ENCODE assay signal across 19 mouse cellular contexts in the genomic region with DNA sequence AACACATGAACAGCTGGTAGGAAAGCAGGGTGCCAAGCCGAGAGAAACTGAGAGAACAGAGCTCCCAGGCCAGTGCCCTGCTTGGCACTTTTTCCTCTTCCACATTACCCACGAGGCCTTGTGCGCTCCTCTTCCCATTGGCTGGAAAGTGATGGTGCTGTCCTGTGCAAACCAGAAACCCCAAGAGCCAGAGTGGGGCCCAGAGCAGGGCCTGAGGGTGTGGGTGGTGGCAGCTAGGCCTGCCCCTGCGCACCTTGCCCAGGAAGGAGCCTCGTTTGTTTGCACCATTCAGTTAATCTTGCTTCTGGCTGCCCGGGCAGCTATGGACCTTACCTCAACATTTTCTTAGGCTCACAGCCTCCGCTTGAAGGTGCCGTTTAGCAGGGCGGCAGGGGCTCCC.
A peak's percentile ranks its signal among the peaks of the same experiment; 100 is the strongest.
DNase-seq lines count a peak whose midpoint lies in the region; ATAC-seq and TF ChIP-seq lines count a peak whose summit lies in the region.
"Had no signal": no experiment of that assay in that cellular context is flagged by ENCODE, and none has a peak within 500 bp of the region (broad histone marks: within the 10 kb centered on the region; RNA-seq: fewer than 3 reads in every experiment).

No protein-coding gene starts in this region.

- no peak for DNase-seq in hindbrain, embryonic 10.5 days (ENCODE audit: low spot score)
- DNase-seq in stomach, postnatal 0 days (ENCODE audit: low spot score) = peak; percentile 59
- no peak for DNase-seq in cerebellum, adult 2 months
- DNase-seq: adrenal gland, postnatal 14 days; cerebellum, adult 11-12 months; cerebellum, postnatal 10 days; gastrocnemius, postnatal 10 days; heart, adult 18-20 months; heart, postnatal 4 days had no signal

- no peak for ATAC-seq in hindbrain, embryonic 16.5 days
- ATAC-seq in embryonic facial prominence, embryonic 12.5 days (ENCODE audit: insufficient number of reproducible peaks, insufficient read depth, low FRiP score, low TSS enrichment) = no peak
- no peak for ATAC-seq in limb, embryonic 12.5 days (ENCODE audit: insufficient number of reproducible peaks, insufficient read depth, low FRiP score, low TSS enrichment, low read depth)
- peak; percentile 69 for ATAC-seq in stomach, postnatal 0 days (ENCODE audit: low FRiP score, low TSS enrichment)
- no peak for ATAC-seq in erythroblast, adult 5-6 weeks (replicated peaks; ENCODE audit: low FRiP score, poor library complexity, severe bottlenecking)
- ATAC-seq: activated CD4-positive, CD25-positive, alpha-beta regulatory T cell, adult 4 months; forebrain, embryonic 14.5 days; inflammation-experienced regulatory T-cells, adult 6 months; Patski had no signal

- no peak overlapping the region for H3K4me3 ChIP-seq in hindbrain, embryonic 10.5 days
- H3K4me3 ChIP-seq in hindbrain, embryonic 16.5 days (ENCODE audit: low read length) = no peak overlapping the region
- no peak overlapping the region for H3K4me3 ChIP-seq in embryonic facial prominence, embryonic 12.5 days
- no peak overlapping the region for H3K4me3 ChIP-seq in limb, embryonic 12.5 days (replicated peaks)
- no peak overlapping the region for H3K4me3 ChIP-seq in stomach, postnatal 0 days (ENCODE audit: low read depth, low read length)
- no peak overlapping the region for H3K4me3 ChIP-seq in cerebellum, adult 2 months (replicated peaks; ENCODE audit: insufficient read depth, low read depth, low read length)
- H3K4me3 ChIP-seq: heart, embryonic 10.5 days; hindbrain, embryonic 15.5 days had no signal

- H3K9ac ChIP-seq in hindbrain, embryonic 16.5 days (ENCODE audit: low read depth, low read length) = no peak overlapping the region
- no peak overlapping the region for H3K9ac ChIP-seq in embryonic facial prominence, embryonic 12.5 days
- H3K9ac ChIP-seq in limb, embryonic 12.5 days (replicated peaks) = no peak overlapping the region; the same call in 1 of the 2 replicates
- no peak overlapping the region for H3K9ac ChIP-seq in stomach, postnatal 0 days (ENCODE audit: low read length)
- H3K9ac ChIP-seq: hindbrain, embryonic 15.5 days had no signal

- no peak for TF ChIP-seq CTCF in stomach, postnatal 0 days (IDR thresholded peaks at IDR 0.05; ENCODE audit: low read depth)
- TF ChIP-seq CTCF in cerebellum, adult 2 months (IDR thresholded peaks at IDR 0.05; ENCODE audit: borderline replicate concordance, insufficient read depth, low read depth, low read length) = no peak

- WGBS in hindbrain, embryonic 10.5 days = 83% methylated on average over 9 of the region's 9 CpGs
- 82% methylated on average over 9 of the region's 9 CpGs for WGBS in hindbrain, embryonic 16.5 days
- WGBS in embryonic facial prominence, embryonic 12.5 days = 59% methylated on average over 9 of the region's 9 CpGs
- 62% methylated on average over 9 of the region's 9 CpGs for WGBS in limb, embryonic 12.5 days
- 62% methylated on average over 9 of the region's 9 CpGs for WGBS in stomach, postnatal 0 days
- WGBS in cerebellum, adult 2 months = 65% methylated on average over 9 of the region's 9 CpGs

- H3K9me3 ChIP-seq in hindbrain, embryonic 10.5 days = no peaks in the 10 kb centered on the region
- no peaks in the 10 kb centered on the region for H3K9me3 ChIP-seq in hindbrain, embryonic 16.5 days (ENCODE audit: control insufficient read depth, low read length)
- H3K9me3 ChIP-seq in embryonic facial prominence, embryonic 12.5 days = no peaks in the 10 kb centered on the region
- no peaks in the 10 kb centered on the region for H3K9me3 ChIP-seq in limb, embryonic 12.5 days
- no peaks in the 10 kb centered on the region for H3K9me3 ChIP-seq in stomach, postnatal 0 days (ENCODE audit: control insufficient read depth, low read length)
- H3K9me3 ChIP-seq: heart, embryonic 10.5 days; hindbrain, embryonic 15.5 days had no signal

- H3K36me3 ChIP-seq in hindbrain, embryonic 10.5 days = no peaks in the 10 kb centered on the region
- H3K36me3 ChIP-seq in hindbrain, embryonic 16.5 days (ENCODE audit: control insufficient read depth, insufficient read depth, low read length) = no peaks in the 10 kb centered on the region
- H3K36me3 ChIP-seq in embryonic facial prominence, embryonic 12.5 days = no peaks in the 10 kb centered on the region
- H3K36me3 ChIP-seq in limb, embryonic 12.5 days = no peaks in the 10 kb centered on the region
- no peaks in the 10 kb centered on the region for H3K36me3 ChIP-seq in stomach, postnatal 0 days (ENCODE audit: control insufficient read depth, insufficient read depth, low read length)
- H3K36me3 ChIP-seq: heart, embryonic 10.5 days; hindbrain, embryonic 15.5 days had no signal

- peaks cover 40% of the 10 kb centered on the region for H3K4me1 ChIP-seq in hindbrain, embryonic 10.5 days (replicated peaks)
- H3K4me1 ChIP-seq in hindbrain, embryonic 16.5 days (ENCODE audit: control insufficient read depth, insufficient read depth, low read depth, low read length) = no peaks in the 10 kb centered on the region
- H3K4me1 ChIP-seq in embryonic facial prominence, embryonic 12.5 days = peaks cover 34% of the 10 kb centered on the region
- H3K4me1 ChIP-seq in limb, embryonic 12.5 days (replicated peaks) = peaks cover 21% of the 10 kb centered on the region
- H3K4me1 ChIP-seq in stomach, postnatal 0 days (replicated peaks; ENCODE audit: control insufficient read depth, insufficient read depth) = no peaks in the 10 kb centered on the region
- no peaks in the 10 kb centered on the region; the same call in 1 of the 2 replicates for H3K4me1 ChIP-seq in cerebellum, adult 2 months (ENCODE audit: control insufficient read depth, insufficient read depth, low read length)

- 0 out of 2 replicates have a peak overlapping the region, but pooled peaks have one; percentile 35 for H3K27ac ChIP-seq in hindbrain, embryonic 10.5 days
- no peak overlapping the region for H3K27ac ChIP-seq in hindbrain, embryonic 16.5 days (ENCODE audit: low read depth, low read length)
- 0 out of 2 replicates have a peak overlapping the region, but pooled peaks have one; percentile 51 for H3K27ac ChIP-seq in embryonic facial prominence, embryonic 12.5 days
- H3K27ac ChIP-seq in limb, embryonic 12.5 days = peak overlapping the region; percentile 78
- no peak overlapping the region for H3K27ac ChIP-seq in stomach, postnatal 0 days (replicated peaks)
- no peak overlapping the region for H3K27ac ChIP-seq in cerebellum, adult 2 months (ENCODE audit: insufficient read depth, low read length)
- H3K27ac ChIP-seq: heart, embryonic 10.5 days; hindbrain, embryonic 15.5 days had no signal

- TF ChIP-seq POLR2A in cerebellum, adult 2 months (IDR thresholded peaks at IDR 0.05; ENCODE audit: borderline replicate concordance, insufficient read depth, low read length) = no peak

- H3K27me3 ChIP-seq in hindbrain, embryonic 10.5 days (ENCODE audit: insufficient read depth, poor library complexity, severe bottlenecking) = no peaks in the 10 kb centered on the region
- no peaks in the 10 kb centered on the region for H3K27me3 ChIP-seq in hindbrain, embryonic 16.5 days (replicated peaks; ENCODE audit: control insufficient read depth, insufficient read depth, low read length)
- H3K27me3 ChIP-seq in embryonic facial prominence, embryonic 12.5 days = 0 out of 2 replicates have a peak, but pooled peaks cover 3% of the 10 kb centered on the region
- H3K27me3 ChIP-seq in limb, embryonic 12.5 days = no peaks in the 10 kb centered on the region
- H3K27me3 ChIP-seq in stomach, postnatal 0 days (ENCODE audit: control insufficient read depth, insufficient read depth, low read length) = no peaks in the 10 kb centered on the region
- no peaks in the 10 kb centered on the region for H3K27me3 ChIP-seq in cerebellum, adult 2 months (ENCODE audit: control insufficient read depth, insufficient read depth, low read length)
- H3K27me3 ChIP-seq: hindbrain, embryonic 15.5 days; Patski had no signal

- no peak overlapping the region for H3K4me2 ChIP-seq in hindbrain, embryonic 16.5 days (ENCODE audit: low read length)
- H3K4me2 ChIP-seq in embryonic facial prominence, embryonic 12.5 days (replicated peaks) = no peak overlapping the region
- no peak overlapping the region for H3K4me2 ChIP-seq in limb, embryonic 12.5 days
- no peak overlapping the region for H3K4me2 ChIP-seq in stomach, postnatal 0 days (replicated peaks; ENCODE audit: low read depth)
- H3K4me2 ChIP-seq: hindbrain, embryonic 15.5 days had no signal

- TF ChIP-seq EP300 in stomach, postnatal 0 days (optimal IDR thresholded peaks at IDR 0.05) = no peak

Comparison
In these comparisons a context has a peak if more than half of its experiments do, and no peak if none do; other contexts are left out.
1. H3K27ac ChIP-seq: peak in hindbrain, embryonic 10.5 days (single experiment), embryonic facial prominence, embryonic 12.5 days (single experiment) and limb, embryonic 12.5 days (single experiment); none in hindbrain, embryonic 16.5 days (single experiment), stomach, postnatal 0 days (single experiment) and cerebellum, adult 2 months (single experiment).